Mouse (Mus musculus): ENCODE data around the gene Cradd.

The Cradd gene

DNA sequence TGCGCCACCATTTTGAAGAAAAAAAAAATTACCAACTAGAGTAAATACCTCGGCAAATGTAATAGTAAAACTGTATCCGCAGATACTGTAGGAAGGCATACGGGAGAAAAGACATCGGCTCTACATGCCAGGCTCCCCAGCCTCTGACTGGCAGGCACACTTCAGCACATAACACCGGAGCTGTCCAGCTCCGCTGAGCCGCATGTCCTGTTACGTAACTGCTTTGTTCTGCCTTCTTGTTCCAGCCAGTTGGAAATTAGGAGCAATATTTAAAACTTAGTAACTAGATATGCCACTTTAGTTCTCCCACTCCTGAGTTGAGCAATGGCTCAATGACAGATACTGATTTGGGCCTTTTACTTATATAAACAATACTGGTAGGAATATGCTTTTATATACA is 48.4 kb downstream of the Cradd start:
- no peak for DNase-seq (ENCODE audit: low read depth, low spot score)

DNA sequence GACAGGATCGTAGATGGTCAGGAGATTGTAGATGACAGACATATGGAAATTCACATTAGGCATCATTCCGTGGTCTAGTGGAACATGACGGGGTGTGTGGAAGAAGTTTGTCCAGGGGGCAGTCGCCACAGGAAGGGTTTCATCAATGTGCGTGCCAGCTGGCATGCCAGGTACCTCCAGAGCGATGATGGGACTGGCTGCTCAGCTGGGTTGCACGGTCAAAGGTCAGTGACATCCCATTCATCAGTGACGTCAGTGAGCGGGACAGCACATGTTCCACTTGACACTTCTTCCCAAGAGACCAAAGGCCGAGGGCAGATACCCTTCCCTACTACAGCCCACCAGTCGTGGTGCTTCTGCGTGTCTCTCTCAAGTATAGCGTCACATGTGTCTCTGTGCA is 50.7 kb downstream of the Cradd start:
- DNase-seq (ENCODE audit: low read depth, low spot score): no peak

DNA sequence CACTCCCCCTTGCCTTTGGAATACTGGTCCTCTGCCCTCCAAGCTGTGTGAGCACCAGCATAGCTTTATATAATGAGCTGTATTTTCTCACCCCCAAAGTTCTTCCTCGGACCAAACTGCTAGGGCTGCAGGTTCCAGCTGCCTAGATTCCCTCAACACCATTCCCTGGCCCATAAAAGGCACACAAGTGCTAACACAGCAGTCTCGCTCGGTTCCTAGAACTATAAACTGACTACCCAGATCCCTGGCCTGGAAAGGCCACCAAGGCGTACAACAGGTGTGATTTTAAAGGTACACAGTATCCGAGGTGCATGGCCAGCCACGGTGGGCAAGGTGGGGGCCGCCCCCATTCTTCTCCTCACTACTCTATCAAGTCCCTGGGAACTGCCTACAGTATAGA is 54.8 kb downstream of the Cradd start:
- DNase-seq (ENCODE audit: low read depth, low spot score): peak; percentile 87

DNA sequence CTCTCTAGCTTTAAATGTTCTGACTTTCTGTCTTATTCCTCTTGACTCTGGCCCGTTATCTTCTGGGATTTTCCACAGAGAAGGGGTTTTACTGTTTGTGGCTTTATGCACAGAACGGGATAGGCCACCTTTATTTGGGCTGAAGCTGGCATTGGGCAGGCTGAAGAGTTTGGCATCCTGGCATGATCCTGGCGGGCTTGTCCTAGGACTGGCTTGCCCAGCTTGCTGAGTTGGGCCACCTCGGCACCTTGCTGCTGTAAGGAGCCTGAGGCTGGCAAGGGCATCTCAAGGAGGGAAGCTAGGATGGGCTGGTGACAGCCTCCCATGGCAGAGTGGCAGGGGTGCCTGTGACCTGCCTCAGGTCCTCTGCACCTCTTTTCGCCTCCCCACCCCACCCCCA is 55.6 kb downstream of the Cradd start:
- peak; percentile 71 for DNase-seq (ENCODE audit: low read depth, low spot score)

DNA sequence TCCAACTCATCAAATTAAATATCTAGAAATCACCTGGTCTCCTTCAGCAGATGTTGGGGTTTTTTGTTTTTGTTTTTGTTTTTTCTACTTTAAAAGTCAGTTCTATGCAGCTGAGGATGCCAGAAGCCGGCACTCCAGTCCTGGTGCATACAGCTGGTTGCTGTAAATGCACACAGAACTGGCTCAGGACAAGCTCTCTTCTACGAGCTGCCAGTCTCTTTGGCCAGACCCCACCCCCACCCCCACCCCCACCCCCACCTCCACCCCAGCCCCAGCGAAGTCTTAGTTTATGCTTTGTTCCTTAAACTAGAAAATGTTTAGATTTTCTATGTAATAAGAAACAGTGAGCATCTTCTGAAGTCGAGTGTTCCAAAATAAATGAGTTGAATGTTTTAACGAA is 57.0 kb downstream of the Cradd start:
- no peak for DNase-seq (ENCODE audit: low read depth, low spot score)

DNA sequence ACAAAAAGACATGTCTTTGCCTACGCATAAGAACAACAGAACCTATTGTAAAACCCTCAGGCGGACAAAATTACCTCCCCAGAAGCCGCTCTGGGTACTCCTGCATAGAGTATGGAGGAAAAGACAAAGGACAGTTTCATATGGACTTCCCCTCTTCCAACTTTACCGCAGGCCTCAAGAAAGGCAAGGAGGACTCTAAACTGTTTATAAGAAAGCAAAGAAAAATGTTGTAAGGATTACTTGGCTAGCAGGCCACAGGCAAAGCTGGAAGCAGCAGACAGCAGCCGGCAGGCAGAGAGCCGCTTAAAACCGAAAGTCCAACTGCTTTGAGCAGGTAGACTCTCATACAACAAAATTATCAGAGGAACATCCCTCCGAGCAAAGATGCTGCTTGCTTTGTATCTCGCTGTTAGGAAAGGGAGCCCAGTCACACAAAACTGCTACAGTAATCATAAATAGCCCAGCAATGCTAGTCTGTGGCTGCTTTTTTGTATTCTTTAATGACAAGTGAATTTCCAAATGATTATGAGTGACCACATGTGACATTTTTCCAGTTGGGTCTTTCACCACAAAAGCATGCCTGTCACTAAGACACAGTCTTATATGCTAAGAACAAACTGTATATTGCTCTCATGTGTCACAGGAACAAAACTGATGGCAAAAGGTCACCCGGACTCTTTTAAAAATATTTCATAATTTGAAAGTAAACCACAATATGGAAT is 57.7 kb downstream of the Cradd start:
- DNase-seq (ENCODE audit: low read depth, low spot score): no peak

DNA sequence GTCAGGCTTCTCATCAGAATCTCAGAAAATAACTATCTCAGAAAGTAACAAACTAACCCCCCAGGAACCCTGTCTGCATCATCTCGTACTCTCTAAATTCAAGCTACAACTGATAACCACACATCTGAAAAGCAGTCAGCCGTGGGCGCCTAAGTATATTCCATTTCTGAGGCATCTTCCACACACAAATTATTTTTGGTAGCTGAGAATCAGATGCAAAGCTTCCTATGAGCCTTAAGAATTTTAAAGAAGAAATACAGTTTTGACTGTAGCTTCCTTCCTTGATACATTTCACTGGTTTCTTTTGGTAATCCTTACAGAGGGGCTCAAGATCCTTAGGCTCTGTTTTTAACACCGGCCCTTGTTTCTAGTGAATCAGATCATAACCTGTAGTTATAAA is 58.4 kb downstream of the Cradd start:
- no peak for DNase-seq (ENCODE audit: low read depth, low spot score)

DNA sequence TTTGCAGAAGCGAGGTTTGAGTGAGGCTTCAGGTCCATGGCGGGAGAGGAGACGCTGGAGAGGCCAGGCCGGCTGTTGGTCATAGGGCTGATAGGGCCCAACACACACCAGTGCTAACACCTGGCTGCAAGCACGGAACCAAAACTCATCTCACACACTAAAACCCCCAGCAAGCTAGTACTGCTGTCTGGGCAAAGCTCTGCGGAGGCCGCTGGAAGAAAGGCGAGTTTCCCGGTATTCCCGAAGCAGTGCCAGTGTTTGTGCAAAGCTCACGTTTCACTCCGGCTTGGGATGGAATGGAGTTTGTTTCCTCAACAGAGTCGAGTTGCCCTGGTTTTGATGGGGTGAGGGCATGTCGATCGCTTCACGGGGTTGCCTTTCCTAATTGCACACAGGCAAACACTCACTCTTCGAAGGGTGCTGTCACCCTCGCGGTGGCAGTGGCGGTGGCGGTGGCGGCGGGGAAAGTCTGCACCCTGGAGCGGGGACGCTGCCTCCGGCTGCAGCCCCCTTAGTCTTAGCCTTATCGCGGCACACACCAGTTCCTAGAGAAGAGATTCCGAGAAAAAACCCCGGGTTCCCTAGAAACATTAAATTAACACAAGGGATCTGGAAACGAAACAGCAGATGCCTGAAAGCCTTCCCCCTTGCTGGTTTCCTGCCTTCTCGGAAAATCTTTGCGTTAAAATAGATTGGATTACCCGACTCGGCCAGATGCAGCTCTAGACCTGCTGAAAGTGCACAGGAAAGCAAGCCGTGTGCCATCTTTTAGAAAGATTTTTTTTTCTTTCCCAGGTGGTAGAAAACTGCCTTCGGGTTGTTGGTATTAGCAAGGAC is 59.2 kb downstream of the Cradd start:
- DNase-seq (ENCODE audit: low read depth, low spot score): peak; percentile 57

DNA sequence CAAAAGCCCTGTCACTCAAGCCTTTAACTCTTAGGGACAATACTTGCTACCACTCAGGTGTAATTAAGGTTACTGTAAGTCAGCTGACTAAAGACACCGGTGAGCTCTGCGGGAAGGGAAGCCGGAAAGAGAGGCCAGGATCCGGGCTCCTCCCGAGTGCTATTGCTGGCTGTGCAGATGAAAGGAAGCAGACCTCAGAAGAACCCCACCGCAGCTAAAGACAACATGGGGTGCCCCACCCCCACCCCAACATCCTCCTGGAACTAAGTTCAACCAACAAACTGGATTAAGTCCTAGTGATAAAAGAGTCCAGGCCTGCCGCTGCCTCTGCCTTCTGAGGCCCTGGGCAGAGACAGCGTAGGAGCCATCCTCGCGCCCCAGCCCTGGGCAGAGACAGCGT is 61.5 kb downstream of the Cradd start:
- DNase-seq (ENCODE audit: low read depth, low spot score): no peak

DNA sequence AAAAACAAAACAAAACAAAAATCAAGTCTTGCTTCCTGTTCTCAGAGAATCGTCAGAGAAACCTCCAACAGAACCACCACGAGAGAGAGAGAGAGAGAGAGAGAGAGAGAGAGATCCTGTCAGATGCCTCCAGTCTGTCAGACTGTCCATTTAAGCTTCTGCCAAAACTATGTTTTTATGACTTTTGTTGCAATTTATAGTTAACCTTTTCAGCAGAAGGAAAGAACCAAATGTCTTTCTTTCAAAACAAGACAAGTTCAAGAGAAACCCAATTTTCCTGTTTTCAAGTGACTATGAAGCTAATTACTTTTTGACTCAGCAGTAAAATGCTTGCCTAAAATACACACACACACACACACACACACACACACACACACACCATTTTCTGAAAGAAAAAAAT is 62.7 kb downstream of the Cradd start:
- no peak for DNase-seq (ENCODE audit: low read depth, low spot score)

DNA sequence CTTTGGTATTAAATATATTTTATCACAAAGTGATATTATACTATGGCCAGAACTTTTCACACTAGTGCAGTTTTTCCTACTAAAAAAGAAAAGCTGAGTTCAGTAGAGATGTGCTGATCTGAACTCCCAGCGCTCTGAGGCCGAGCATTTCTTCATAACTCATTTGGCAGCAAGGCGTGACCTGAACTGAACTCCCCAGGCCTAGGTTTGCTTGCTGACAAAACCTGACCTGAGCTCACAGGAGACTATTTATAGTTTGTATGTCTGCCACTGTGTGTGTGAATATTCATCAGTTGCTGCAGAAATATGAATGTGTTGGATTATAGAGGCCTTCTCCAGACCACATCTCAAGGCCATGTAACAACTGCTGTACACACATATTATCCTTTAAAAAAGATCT is 63.5 kb downstream of the Cradd start:
- DNase-seq (ENCODE audit: low read depth, low spot score): peak; percentile 90

DNA sequence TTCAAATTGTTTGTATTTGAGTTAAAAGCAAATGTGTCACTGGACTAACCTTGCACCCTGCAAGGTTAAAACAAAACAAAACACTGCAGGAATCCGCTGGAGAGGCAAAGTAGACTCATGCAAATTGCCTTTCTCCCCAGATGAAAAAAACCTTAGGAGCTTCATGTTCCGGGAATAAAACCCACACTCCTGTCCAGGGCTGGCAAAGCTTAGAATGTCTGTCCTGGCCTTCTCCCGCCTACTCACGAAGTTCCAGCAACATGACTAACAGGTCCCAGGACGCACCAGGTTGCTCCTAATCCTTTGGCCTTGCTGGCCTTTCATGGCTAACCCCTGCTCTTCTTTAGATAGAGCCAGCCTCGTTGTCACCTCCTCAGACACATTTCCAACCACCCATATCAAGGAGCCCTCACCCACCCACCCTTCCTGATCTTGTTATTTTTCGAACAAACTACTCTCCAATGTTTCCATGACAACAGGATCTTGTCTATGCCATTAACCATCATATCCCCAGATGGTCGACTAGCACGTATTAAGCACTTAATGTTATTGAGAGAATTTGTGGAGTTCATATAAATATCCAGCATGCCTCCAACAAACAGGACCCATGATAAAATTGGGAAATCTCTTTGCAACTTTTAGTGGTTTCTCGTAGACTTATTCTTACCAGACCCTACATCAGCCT is 65.3 kb downstream of the Cradd start:
- DNase-seq (ENCODE audit: low read depth, low spot score): peak; percentile 85

DNA sequence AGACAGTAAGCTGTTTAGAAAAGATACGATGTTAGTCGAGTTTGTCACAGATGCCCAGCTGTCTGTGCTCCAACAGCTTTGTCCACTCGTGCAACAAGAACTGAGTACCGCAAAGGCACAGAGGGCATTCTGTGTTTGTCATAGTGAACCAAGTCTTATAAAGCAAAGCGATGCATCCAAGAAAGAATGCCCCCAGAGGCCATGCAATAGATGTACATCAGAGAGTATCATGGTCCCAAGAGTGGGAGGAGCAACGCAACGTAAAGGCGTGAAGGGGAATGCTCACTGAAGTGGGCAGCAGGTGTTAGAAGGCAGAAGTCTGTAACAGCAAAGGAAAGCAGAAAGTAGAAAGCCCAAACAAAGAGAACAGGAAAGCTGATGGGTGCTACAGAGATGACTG is 66.0 kb downstream of the Cradd start:
- no peak for DNase-seq (ENCODE audit: low read depth, low spot score)

DNA sequence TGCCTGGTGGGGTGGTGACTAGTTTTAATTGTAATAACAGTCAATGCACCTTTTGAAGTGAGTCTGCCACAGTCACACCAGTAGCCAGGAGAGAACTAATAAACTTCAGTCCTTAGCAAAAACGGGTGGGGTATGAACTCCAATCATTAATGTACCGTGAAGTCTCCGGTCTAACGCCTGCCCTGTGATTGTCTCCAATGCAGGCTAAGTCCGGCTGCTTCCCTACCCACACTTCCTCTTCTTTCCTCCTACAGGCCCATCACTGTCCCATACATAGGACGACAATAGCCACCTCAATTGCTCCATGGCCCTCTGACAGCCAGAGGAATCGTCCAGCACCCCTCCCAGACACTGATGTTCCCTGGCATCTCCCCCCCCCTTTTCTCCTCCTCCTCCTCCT is 67.8 kb downstream of the Cradd start:
- DNase-seq (ENCODE audit: low read depth, low spot score): no peak

DNA sequence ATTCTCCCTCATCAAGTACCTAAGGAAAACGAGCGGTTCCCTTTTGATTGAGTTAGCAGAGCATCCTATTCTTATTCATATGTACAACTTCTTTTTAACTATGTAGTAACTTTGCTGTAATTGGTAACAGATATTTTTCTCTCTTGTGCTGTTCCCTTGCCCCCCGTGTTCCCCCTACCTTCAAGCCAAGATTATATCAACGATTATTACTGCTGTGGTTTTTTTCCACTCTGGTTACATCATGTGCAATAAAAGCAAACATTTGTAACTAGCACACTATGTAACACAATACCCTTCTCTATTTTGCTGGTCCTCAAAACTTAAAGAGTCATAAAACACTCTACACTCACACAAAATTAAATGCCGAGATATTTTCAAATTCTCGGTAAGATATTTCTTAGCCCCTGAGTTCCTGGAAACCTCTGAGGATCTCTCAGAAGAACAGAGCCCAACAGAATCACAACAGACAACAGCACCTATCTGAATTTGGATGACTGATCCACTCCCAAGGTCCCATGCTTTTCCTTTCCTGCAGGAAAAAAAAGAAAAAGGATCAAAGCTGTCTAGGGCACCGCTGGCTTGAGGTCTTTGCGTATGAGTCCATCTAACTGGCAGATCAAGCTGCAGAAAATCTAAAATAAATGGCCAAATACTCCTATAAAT is 68.8 kb downstream of the Cradd start:
- no peak for DNase-seq (ENCODE audit: low read depth, low spot score)

DNA sequence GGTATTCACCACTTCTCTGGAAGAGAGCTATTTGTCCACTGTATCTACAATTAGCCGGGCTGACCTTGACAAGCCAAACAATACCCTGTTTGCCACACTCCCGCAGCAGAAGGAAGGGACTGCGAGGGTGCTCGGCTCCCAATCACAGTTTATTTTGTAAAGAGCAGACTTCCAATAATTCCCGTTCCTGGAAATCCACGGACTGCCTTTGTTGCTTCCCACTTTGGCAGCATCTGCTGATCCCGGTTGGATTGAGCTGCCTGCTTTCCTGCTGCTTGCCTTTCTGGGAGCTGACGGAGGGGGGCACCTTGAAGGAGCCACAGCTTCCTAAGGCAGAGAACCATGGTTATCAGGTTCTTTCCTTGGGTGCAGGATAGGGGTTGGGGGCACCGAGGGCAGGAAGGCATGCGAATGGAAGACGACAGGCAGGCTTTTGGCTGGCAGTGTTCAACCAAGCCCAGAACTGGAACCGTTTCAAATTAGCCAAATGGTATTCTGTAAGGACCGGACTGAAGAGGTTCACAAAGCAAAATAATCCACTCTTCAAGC is 69.4 kb downstream of the Cradd start:
- no peak for DNase-seq (ENCODE audit: low read depth, low spot score)

DNA sequence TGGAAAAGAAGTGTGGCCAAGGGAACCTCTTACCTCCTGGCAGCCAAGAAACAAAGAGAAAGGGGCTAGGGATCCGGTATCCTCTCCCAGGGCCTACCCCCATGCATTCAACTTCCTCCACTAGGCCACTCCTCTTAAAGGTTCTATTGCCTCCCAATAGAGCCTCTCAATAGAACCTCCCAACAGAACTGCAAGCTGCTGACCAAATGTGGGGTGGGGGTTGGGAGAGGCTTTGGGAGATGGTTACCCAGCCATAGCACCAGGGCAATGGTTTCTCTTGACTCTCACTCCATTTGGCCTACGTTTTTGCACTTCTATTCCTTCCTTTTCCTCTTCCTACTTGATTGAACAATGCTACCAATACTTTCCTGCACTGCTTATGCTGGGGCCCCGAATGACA is 69.9 kb downstream of the Cradd start:
- no peak for DNase-seq (ENCODE audit: low read depth, low spot score)

DNA sequence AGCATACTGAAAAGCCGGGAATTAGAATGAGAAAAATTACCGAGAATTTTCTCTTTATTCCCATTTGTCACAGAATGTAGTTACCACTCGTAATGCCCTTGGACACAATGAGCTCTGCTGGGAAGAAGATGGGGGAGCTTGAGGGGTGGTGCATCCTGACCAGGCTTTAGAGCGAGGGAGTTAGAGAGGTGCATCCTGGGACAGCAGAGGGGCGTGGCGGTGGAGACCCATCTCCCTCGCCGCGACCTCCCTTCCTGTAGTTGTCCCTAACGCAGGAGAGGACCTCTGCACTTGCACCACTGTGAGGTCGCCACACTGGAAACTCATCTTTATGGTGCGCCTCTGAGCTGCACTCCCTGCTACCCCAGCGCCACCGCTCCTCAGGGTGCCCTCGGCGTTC is 72.3 kb downstream of the Cradd start:
- DNase-seq (ENCODE audit: low read depth, low spot score): no peak

DNA sequence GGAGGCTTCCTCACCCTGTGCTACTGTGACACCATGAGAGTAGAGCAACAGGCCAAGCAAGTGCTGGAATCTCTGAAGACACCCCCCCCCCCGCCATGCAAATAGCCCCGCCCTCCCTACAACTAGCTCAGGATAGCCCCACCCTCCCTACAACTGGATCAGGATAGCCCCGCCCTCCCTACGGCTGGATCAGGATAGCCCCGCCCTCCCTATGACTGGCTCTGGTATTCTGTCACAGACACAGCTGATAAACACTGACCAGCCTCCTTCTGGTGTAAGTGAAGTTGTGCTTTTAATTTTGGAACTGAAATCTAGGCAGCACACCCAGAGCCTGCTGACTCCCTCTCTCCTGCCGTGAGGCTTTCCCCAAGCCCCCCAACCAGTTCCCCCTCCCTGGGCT is 75.6 kb downstream of the Cradd start:
- no peak for DNase-seq (ENCODE audit: low read depth, low spot score)

DNA sequence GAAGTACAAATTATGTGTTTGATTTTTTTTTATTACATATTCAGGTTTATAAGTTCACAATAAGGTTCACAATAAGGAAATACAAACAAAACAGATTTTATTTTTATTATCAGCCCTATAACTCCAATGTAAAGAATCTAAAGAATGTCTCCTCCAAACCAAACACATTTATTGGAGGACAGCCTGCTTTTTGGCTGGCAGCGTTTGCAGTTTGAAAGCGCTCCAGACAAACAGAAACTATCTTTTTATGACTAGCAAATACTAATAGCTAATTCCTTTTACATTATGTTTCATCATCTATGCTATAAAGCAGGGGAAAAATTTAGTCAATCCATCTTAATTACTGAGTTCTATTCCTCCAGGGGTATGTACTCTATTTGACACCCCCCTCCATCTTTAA is 77.2 kb downstream of the Cradd start:
- DNase-seq (ENCODE audit: low read depth, low spot score): no peak

DNA sequence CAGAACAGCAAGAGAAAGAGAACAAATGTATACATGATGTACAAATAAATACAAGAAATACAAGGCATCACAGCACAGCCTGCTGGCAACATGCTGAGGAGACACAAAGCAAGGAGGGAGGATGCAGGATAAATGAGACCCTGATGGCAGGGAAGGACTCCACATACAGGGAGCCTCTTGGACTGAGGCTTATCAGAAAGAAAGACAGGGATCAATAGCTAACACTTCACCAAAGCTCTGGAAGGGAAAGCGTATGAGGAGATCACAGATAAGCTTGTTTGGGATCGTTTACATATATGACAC is 78.3 kb downstream of the Cradd start:
- no peak for DNase-seq (ENCODE audit: low read depth, low spot score)
